Mouse (Mus musculus): ENCODE results near the gene Pdzd2. TPM values are rescaled to one million over a fixed set of nuclear protein-coding genes. Genes with fewer than 3 reads are reported as not detected.

Gene Pdzd2
- polyA plus RNA-seq, 2 experiments, result 0.19 to 0.89 TPM

DNA sequence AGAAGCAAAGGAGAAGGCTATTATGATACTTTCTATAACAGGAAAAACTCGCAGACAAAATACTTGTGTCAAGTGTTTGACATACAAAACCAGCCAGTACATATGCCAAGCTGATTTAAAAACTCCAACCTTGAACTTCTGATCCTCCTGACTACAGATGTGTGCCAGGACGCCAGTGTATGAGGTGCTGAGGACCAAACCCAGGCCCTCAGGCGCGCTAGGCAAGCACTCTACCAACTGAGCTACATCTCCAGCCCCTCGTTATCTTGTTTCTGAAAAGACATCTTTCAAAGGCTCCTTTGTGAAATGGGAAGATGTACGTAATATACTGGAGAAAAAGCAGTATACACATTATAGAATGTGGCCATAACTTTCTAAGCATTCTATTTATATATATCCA lies 59.7 kb downstream of the Pdzd2 start:
- no peak for ATAC-seq (ENCODE audit: insufficient read depth)
- WGBS (ENCODE audit: insufficient replicate concordance), result 62% methylated on average over 6 of the region's 6 CpGs

GRCm38 (mm10) chr15:12678540-12679112 lies 61.1 kb downstream of the Pdzd2 start:
- TF ChIP-seq CTCF (IDR thresholded peaks at IDR 0.05; ENCODE audit: low read depth), result no peak
- no peak for TF ChIP-seq EP300 (IDR thresholded peaks at IDR 0.05; ENCODE audit: low read depth)
- Histone ChIP-seq H3K27me3 (ENCODE audit: control insufficient read depth, insufficient read depth, low read length) (no peaks in the 10 kb centered on the region), H3K9me3 (ENCODE audit: control insufficient read depth, low read length) (no peaks in the 10 kb centered on the region), H3K36me3 (replicated peaks; ENCODE audit: control insufficient read depth, insufficient read depth, low read depth) (no peaks in the 10 kb centered on the region), H3K4me2 (ENCODE audit: low read depth) (no peak overlapping the region), H3K4me1 (replicated peaks; ENCODE audit: control insufficient read depth in 2 of 2, insufficient read depth in 2 of 2, low read length in 1 of 2) (no peaks in the 10 kb centered on the region), H3K9ac (replicated peaks) (no peak overlapping the region), H3K27ac (no peak overlapping the region), H3K4me3 (ENCODE audit: insufficient read depth in 1 of 2, low read depth in 2 of 2, low read length in 2 of 2) (no peak overlapping the region)
- DNase-seq (ENCODE audit: low read depth in 3 of 3, low spot score in 3 of 3), result no peak
- WGBS (ENCODE audit: insufficient replicate concordance), result 58% methylated on average over 2 of the region's 2 CpGs
- no peak for ATAC-seq (ENCODE audit: insufficient read depth)

More for the DNA sequence above, 59.7 kb downstream of the Pdzd2 start:
- Histone ChIP-seq H3K9ac (replicated peaks) (no peak overlapping the region), H3K4me2 (ENCODE audit: low read depth) (no peak overlapping the region), H3K4me1 (replicated peaks; ENCODE audit: control insufficient read depth in 2 of 2, insufficient read depth in 2 of 2, low read length in 1 of 2) (no peaks in the 10 kb centered on the region), H3K36me3 (replicated peaks; ENCODE audit: control insufficient read depth, insufficient read depth, low read depth) (no peaks in the 10 kb centered on the region), H3K27ac (no peak overlapping the region), H3K4me3 (ENCODE audit: insufficient read depth in 1 of 2, low read depth in 2 of 2, low read length in 2 of 2) (no peak overlapping the region), H3K27me3 (ENCODE audit: control insufficient read depth, insufficient read depth, low read length) (no peaks in the 10 kb centered on the region), H3K9me3 (ENCODE audit: control insufficient read depth, low read length) (no peaks in the 10 kb centered on the region)
- TF ChIP-seq EP300 (IDR thresholded peaks at IDR 0.05; ENCODE audit: low read depth) (no peak), CTCF (IDR thresholded peaks at IDR 0.05; ENCODE audit: low read depth) (no peak)
- no peak for DNase-seq (ENCODE audit: low read depth in 3 of 3, low spot score in 3 of 3)

DNA sequence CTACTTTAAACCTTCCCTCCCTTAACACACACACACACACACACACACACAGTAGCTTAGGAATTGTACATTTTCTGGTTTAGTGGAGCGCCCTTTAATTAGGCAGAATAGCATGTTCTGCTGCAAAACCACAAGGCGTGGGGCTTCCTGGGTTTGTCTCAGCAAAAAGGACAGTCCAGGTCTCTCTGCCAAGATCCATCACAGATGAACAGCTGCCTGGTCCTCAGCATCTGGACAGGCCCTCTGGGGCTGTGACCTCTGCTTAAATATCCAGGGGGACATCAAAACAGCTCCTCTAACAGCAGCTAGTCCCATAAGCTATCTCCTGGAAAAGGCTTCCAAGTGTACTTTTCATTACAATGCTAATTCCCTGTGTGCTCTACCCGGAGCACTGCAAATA lies 64.4 kb downstream of the Pdzd2 start:
- WGBS (ENCODE audit: insufficient replicate concordance), result 57% methylated on average over 3 of the region's 3 CpGs
- TF ChIP-seq EP300 (IDR thresholded peaks at IDR 0.05; ENCODE audit: low read depth), result no peak
- no peak for TF ChIP-seq CTCF (IDR thresholded peaks at IDR 0.05; ENCODE audit: low read depth)
- no peaks in the 10 kb centered on the region for H3K9me3 ChIP-seq (ENCODE audit: control insufficient read depth, low read length)
- ATAC-seq (ENCODE audit: insufficient read depth), result no peak
- no peaks in the 10 kb centered on the region for H3K27me3 ChIP-seq (ENCODE audit: control insufficient read depth, insufficient read depth, low read length)
- no peaks in the 10 kb centered on the region for H3K4me1 ChIP-seq (replicated peaks; ENCODE audit: control insufficient read depth in 2 of 2, insufficient read depth in 2 of 2, low read length in 1 of 2)
- no peak for DNase-seq (ENCODE audit: low read depth in 3 of 3, low spot score in 3 of 3)
- no peak overlapping the region for H3K9ac ChIP-seq (replicated peaks)
- H3K36me3 ChIP-seq (replicated peaks; ENCODE audit: control insufficient read depth, insufficient read depth, low read depth), result no peaks in the 10 kb centered on the region
- H3K27ac ChIP-seq, result no peak overlapping the region
- H3K4me3 ChIP-seq (ENCODE audit: insufficient read depth in 1 of 2, low read depth in 2 of 2, low read length in 2 of 2), result no peak overlapping the region
- no peak overlapping the region for H3K4me2 ChIP-seq (ENCODE audit: low read depth)

- H3K4me1 ChIP-seq (replicated peaks; ENCODE audit: control insufficient read depth in 2 of 2, insufficient read depth in 2 of 2, low read length in 1 of 2), result no peaks in the 10 kb centered on the region
- H3K27me3 ChIP-seq (ENCODE audit: control insufficient read depth, insufficient read depth, low read length), result no peaks in the 10 kb centered on the region
- no peaks in the 10 kb centered on the region for H3K36me3 ChIP-seq (replicated peaks; ENCODE audit: control insufficient read depth, insufficient read depth, low read depth)
- TF ChIP-seq EP300 (IDR thresholded peaks at IDR 0.05; ENCODE audit: low read depth) (no peak), CTCF (IDR thresholded peaks at IDR 0.05; ENCODE audit: low read depth) (no peak)
- no peak overlapping the region for H3K27ac ChIP-seq
- no peak for DNase-seq (ENCODE audit: low read depth in 3 of 3, low spot score in 3 of 3)
- no peak overlapping the region for H3K4me3 ChIP-seq (ENCODE audit: insufficient read depth in 1 of 2, low read depth in 2 of 2, low read length in 2 of 2)
- H3K9me3 ChIP-seq (ENCODE audit: control insufficient read depth, low read length), result no peaks in the 10 kb centered on the region
- no peak overlapping the region for H3K9ac ChIP-seq (replicated peaks)
- no peak overlapping the region for H3K4me2 ChIP-seq (ENCODE audit: low read depth)
- WGBS (ENCODE audit: insufficient replicate concordance), result 56% methylated on average over 5 of the region's 5 CpGs
- no peak for ATAC-seq (ENCODE audit: insufficient read depth)
Measured at GRCm38 (mm10) chr15:12674026-12674425, 65.7 kb downstream of the Pdzd2 start.

- no peaks in the 10 kb centered on the region for H3K36me3 ChIP-seq (replicated peaks; ENCODE audit: control insufficient read depth, insufficient read depth, low read depth)
- H3K4me2 ChIP-seq (ENCODE audit: low read depth), result no peak overlapping the region
- H3K9ac ChIP-seq (replicated peaks), result no peak overlapping the region
- no peaks in the 10 kb centered on the region for H3K4me1 ChIP-seq (replicated peaks; ENCODE audit: control insufficient read depth in 2 of 2, insufficient read depth in 2 of 2, low read length in 1 of 2)
- H3K27ac ChIP-seq, result no peak overlapping the region
- H3K4me3 ChIP-seq (ENCODE audit: insufficient read depth in 1 of 2, low read depth in 2 of 2, low read length in 2 of 2), result no peak overlapping the region
- no peak for DNase-seq (ENCODE audit: low read depth in 3 of 3, low spot score in 3 of 3)
- ATAC-seq (ENCODE audit: insufficient read depth), result no peak
- no peaks in the 10 kb centered on the region for H3K9me3 ChIP-seq (ENCODE audit: control insufficient read depth, low read length)
- TF ChIP-seq EP300 (IDR thresholded peaks at IDR 0.05; ENCODE audit: low read depth) (no peak), CTCF (IDR thresholded peaks at IDR 0.05; ENCODE audit: low read depth) (no peak)
- WGBS (ENCODE audit: insufficient replicate concordance), result 33% methylated on average over 21 of the region's 21 CpGs
- no peaks in the 10 kb centered on the region for H3K27me3 ChIP-seq (ENCODE audit: control insufficient read depth, insufficient read depth, low read length)
Measured at GRCm38 (mm10) chr15:12667760-12668520, 71.8 kb downstream of the Pdzd2 start.
